Mouse (Mus musculus): ENCODE results near the gene Mcrip1.

DNA sequence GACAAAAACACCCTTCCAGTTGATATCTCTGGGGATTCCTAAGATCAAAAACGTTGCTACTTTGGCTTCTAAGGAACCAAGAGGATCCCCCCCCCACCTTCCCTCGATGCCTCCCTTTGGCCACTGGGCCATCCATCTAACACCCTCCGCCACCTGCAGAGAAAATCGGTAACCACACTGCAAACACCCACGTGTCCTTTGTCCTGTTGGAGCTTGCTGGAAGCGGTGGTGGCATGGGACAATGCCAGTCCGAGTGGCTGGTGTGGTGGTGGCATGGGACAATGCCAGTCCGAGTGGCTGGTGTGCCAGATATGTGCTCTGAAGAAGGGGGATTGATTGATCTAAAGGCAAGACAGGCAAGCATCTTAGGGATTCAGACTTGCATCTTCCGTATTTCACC, 17.9 kb downstream of the Mcrip1 start:
- no peak for TF ChIP-seq POLR2A (IDR thresholded peaks at IDR 0.05; ENCODE audit: low read depth, low read length)
- no peak for TF ChIP-seq CTCF (IDR thresholded peaks at IDR 0.05; ENCODE audit: extremely low read depth, insufficient read length, insufficient replicate concordance, low read depth, low read length)

Data from small intestine, adult 2 months (tissue).